Mouse (Mus musculus): ENCODE data around the gene Otp.

GRCm38 (mm10) chr13:94875396-94875880, at the start of gene Otp:
- TF ChIP-seq POLR2A (IDR thresholded peaks at IDR 0.05; ENCODE audit: low read depth, low read length) (no peak), CTCF (conservative IDR thresholded peaks at IDR 0.05 in 1 of 2, IDR thresholded peaks at IDR 0.05 in 1 of 2; ENCODE audit: low read depth in 2 of 2, low read length in 2 of 2) (no peak), KAT2A (IDR thresholded peaks at IDR 0.05; ENCODE audit: insufficient replicate concordance, low read length) (no peak), POLR2AphosphoS2 (IDR thresholded peaks at IDR 0.05; ENCODE audit: low read depth, low read length) (no peak), USF2 (conservative IDR thresholded peaks at IDR 0.05; ENCODE audit: low read depth, low read length) (no peak), CHD2 (IDR thresholded peaks at IDR 0.05; ENCODE audit: low read length) (no peak), BHLHE40 (IDR thresholded peaks at IDR 0.05; ENCODE audit: low read depth, low read length) (no peak), MEF2A (IDR thresholded peaks at IDR 0.05; ENCODE audit: borderline replicate concordance, low read depth, low read length) (no peak), NRF1 (IDR thresholded peaks at IDR 0.05; ENCODE audit: low read depth, low read length) (no peak)

Data from CH12.LX (cell line).